Mouse (Mus musculus): ENCODE measurements around the gene Bloc1s1. TPM values are rescaled to one million over a fixed set of nuclear protein-coding genes. Genes with fewer than 3 reads are reported as not detected.

Gene Bloc1s1
- polyA plus RNA-seq, 1 experiment from 2014 or later, result 216 TPM

Other genes with a start within 250 kb of the Bloc1s1 start
- 13.0 and 14.6 TPM in 2 replicates for gene Suox, start 250.0 kb downstream of the Bloc1s1 start, polyA plus RNA-seq (2015; fragmentation: Nextera tagmentation; extraction: Ambion mirVana)
- gene Rab5b, start 227.8 kb downstream of the Bloc1s1 start, polyA plus RNA-seq (2015; fragmentation: Nextera tagmentation; extraction: Ambion mirVana), result 87.9 and 90.6 TPM in 2 replicates
- gene Pmel, start 219.8 kb downstream of the Bloc1s1 start, polyA plus RNA-seq (2015; fragmentation: Nextera tagmentation; extraction: Ambion mirVana), result 2.1 and 2.2 TPM in 2 replicates
- 101 and 105 TPM in 2 replicates for gene Cdk2, start 219.0 kb downstream of the Bloc1s1 start, polyA plus RNA-seq (2015; fragmentation: Nextera tagmentation; extraction: Ambion mirVana)
- gene Dgka, start 179.2 kb downstream of the Bloc1s1 start, polyA plus RNA-seq (2015; fragmentation: Nextera tagmentation; extraction: Ambion mirVana), result 12.2 and 13.9 TPM in 2 replicates
- gene Pym1, start 176.1 kb downstream of the Bloc1s1 start, polyA plus RNA-seq (2015; fragmentation: Nextera tagmentation; extraction: Ambion mirVana), result 32.7 and 35.1 TPM in 2 replicates
- 4.9 and 5.3 TPM in 2 replicates for gene Mmp19, start 133.1 kb downstream of the Bloc1s1 start, polyA plus RNA-seq (2015; fragmentation: Nextera tagmentation; extraction: Ambion mirVana)
- 56.0 and 56.7 TPM in 2 replicates for gene Dnajc14, start 120.0 kb downstream of the Bloc1s1 start, polyA plus RNA-seq (2015; fragmentation: Nextera tagmentation; extraction: Ambion mirVana)
- 18.2 and 18.4 TPM in 2 replicates for gene Tmem198b, start 119.7 kb downstream of the Bloc1s1 start, polyA plus RNA-seq (2015; fragmentation: Nextera tagmentation; extraction: Ambion mirVana)
- 186 and 212 TPM in 2 replicates for gene Sarnp, start 106.7 kb downstream of the Bloc1s1 start, polyA plus RNA-seq (2015; fragmentation: Nextera tagmentation; extraction: Ambion mirVana)
- gene Ormdl2, start 102.4 kb downstream of the Bloc1s1 start, polyA plus RNA-seq (2015; fragmentation: Nextera tagmentation; extraction: Ambion mirVana), result 76.6 and 86.4 TPM in 2 replicates
- gene Gdf11, start 32.3 kb downstream of the Bloc1s1 start, polyA plus RNA-seq (2015; fragmentation: Nextera tagmentation; extraction: Ambion mirVana), result 3.0 and 3.1 TPM in 2 replicates
- 568 and 590 TPM in 2 replicates for gene Cd63, start 23.0 kb downstream of the Bloc1s1 start, polyA plus RNA-seq (2015; fragmentation: Nextera tagmentation; extraction: Ambion mirVana)
- gene Rdh5, start 1.1 kb downstream of the Bloc1s1 start, polyA plus RNA-seq (2015; fragmentation: Nextera tagmentation; extraction: Ambion mirVana), result 16.0 and 24.8 TPM in 2 replicates
- 8.5 and 12.2 TPM in 2 replicates for gene Itga7, start 9.8 kb upstream of the Bloc1s1 start, polyA plus RNA-seq (2015; fragmentation: Nextera tagmentation; extraction: Ambion mirVana)
- 0.20 and 0.23 TPM in 2 replicates for gene Mettl7b, start 37.0 kb upstream of the Bloc1s1 start, polyA plus RNA-seq (2015; fragmentation: Nextera tagmentation; extraction: Ambion mirVana)
- gene Olfr9, start 65.4 kb upstream of the Bloc1s1 start, polyA plus RNA-seq (2015; fragmentation: Nextera tagmentation; extraction: Ambion mirVana), result not detected in 2 replicates
- gene Olfr763, start 86.8 kb upstream of the Bloc1s1 start, polyA plus RNA-seq (2015; fragmentation: Nextera tagmentation; extraction: Ambion mirVana), result not detected in 2 replicates
- gene Olfr764-ps1, start 115.9 kb upstream of the Bloc1s1 start, polyA plus RNA-seq (2015; fragmentation: Nextera tagmentation; extraction: Ambion mirVana), result not detected in 2 replicates
- gene Olfr765, start 126.0 kb upstream of the Bloc1s1 start, polyA plus RNA-seq (2015; fragmentation: Nextera tagmentation; extraction: Ambion mirVana), result not detected in 2 replicates
- gene Olfr766-ps1, start 144.9 kb upstream of the Bloc1s1 start, polyA plus RNA-seq (2015; fragmentation: Nextera tagmentation; extraction: Ambion mirVana), result not detected in 2 replicates
- gene Olfr767, start 158.9 kb upstream of the Bloc1s1 start, polyA plus RNA-seq (2015; fragmentation: Nextera tagmentation; extraction: Ambion mirVana), result not detected in 2 replicates
- gene Olfr768, start 175.3 kb upstream of the Bloc1s1 start, polyA plus RNA-seq (2015; fragmentation: Nextera tagmentation; extraction: Ambion mirVana), result not detected in 2 replicates
- not detected in 2 replicates for gene Olfr769, start 193.8 kb upstream of the Bloc1s1 start, polyA plus RNA-seq (2015; fragmentation: Nextera tagmentation; extraction: Ambion mirVana)
- not detected in 2 replicates for gene Olfr770, start 215.0 kb upstream of the Bloc1s1 start, polyA plus RNA-seq (2015; fragmentation: Nextera tagmentation; extraction: Ambion mirVana)
- gene Olfr771, start 240.7 kb upstream of the Bloc1s1 start, polyA plus RNA-seq (2015; fragmentation: Nextera tagmentation; extraction: Ambion mirVana), result not detected in 2 replicates

All from lung, embryonic 16.5 days (tissue).